Mouse (Mus musculus) T-cell, adult 2 months (primary cell): ENCODE data around the gene Rabgap1l.
A peak's percentile ranks its signal among the peaks of the same experiment; 100 is the strongest.
"Not testable (repeated sequence)": the region's sequence is repeated elsewhere in the genome, so short reads cannot be mapped to it uniquely, and the experiment has no call there.

Experiments used
- DNase-seq: peaks from one replicate; pipeline ENCODE4 v3.0.0; 2022; ENCODE audit warnings: low spot score

Rabgap1l gene

GRCm38 (mm10) chr1:160485028-160485427 lies 308.0 kb downstream of the Rabgap1l start:
- DNase-seq, result no peak

DNA sequence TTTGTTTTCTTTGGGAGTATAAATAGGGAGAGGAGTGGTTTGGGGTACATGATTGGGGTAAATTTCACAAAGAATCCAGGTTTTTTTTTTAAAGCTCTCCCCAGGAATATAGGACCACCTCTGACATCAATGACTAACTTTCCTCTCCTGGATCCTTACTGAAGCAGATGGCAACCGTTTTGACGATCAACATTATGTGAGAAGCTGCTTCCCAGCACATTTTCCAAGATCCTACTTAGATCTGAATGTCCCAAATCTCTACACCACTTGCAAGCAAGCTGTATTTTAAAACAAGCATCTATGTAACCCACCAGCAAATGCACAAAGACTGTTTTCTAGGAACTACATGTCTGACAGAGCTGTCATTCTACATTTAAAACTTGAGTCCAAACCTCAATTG lies 311.4 kb downstream of the Rabgap1l start:
- no peak for DNase-seq

- DNase-seq, result no peak
Observed at GRCm38 (mm10) chr1:160467443-160467842, 325.6 kb downstream of the Rabgap1l start.

DNA sequence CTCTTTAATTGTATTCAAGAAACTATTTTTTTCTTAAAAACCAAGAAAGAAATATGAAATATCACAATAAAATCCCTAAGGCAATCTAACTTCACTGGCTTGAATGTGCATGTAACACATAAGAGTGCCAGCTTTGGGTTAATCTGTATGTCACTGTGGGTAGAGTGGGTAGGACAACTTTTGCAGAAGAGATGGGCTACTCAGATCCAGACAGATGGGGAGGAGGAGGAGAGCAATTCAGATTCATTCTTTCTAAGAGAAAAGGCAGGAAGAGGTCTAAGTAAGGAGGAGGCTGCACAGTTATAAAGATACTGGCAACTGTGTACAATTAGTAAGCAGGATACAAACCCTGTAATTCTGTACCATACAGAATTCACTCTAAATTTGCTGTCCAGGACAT lies 327.8 kb downstream of the Rabgap1l start:
- DNase-seq, result no peak

GRCm38 (mm10) chr1:160464148-160464547 lies 328.9 kb downstream of the Rabgap1l start:
- no peak for DNase-seq

- DNase-seq, result no peak
Observed at GRCm38 (mm10) chr1:160460346-160460745, 332.7 kb downstream of the Rabgap1l start.

DNA sequence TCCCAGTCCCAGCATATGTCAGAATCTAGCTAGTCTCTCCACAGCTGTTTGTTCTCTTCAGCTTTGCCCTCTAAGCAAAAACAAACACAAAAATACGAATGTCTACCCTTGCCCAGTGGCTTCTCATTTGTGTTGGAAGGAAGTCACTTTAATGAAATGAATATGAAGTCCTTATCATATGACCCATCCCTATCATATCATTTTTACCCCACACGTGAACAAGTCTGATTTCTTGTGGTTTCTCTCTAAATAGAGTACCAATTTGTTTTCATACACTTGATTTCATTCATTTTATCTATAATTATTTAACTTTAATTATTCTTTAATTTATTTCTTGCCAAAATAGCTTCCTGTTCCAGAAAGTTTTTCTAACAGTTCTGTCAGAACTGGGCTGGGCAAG lies 341.3 kb downstream of the Rabgap1l start:
- no peak for DNase-seq

DNA sequence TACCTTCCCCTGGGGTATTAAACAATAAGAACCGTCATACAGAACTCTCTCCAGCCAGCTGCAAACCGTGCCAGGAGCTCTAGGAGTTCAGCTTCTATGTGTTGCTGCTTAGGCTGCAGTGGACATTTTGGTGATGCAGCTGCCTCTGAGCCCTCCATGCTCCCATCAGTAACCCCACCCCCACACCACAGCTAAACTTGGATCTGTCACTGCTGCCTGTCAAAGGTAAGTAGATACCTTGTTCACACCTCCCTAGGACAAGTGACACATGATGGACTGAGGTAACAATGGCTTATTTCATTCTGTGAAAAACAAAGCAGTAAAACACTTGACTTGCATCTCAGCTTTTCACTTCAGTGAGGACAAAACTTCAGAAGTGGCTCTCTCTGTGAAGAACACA lies 344.3 kb downstream of the Rabgap1l start:
- no peak for DNase-seq

DNA sequence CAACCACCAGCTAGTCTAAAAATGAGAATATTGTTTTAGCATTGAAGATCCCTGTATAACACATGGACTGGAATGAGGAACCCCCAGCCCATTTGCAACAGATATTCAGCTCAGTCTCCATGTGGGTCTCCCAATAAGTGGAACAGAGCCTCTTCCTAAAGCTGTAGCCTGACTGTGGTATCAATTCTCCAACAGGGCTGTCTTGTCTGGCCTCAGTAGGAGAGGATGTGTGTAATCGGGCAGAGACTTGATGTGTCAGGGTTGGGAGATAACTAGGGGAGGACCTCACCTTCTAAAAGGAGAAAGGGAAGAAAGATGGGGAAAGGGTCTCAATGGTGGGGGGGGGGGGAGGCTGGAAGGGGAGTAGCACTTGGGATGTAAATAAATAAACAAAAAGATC lies 346.2 kb downstream of the Rabgap1l start:
- DNase-seq, result no peak

- no peak for DNase-seq
Observed at GRCm38 (mm10) chr1:160443506-160443905, 349.5 kb downstream of the Rabgap1l start.

- no peak for DNase-seq
Observed at GRCm38 (mm10) chr1:160441679-160442078, 351.3 kb downstream of the Rabgap1l start.

DNA sequence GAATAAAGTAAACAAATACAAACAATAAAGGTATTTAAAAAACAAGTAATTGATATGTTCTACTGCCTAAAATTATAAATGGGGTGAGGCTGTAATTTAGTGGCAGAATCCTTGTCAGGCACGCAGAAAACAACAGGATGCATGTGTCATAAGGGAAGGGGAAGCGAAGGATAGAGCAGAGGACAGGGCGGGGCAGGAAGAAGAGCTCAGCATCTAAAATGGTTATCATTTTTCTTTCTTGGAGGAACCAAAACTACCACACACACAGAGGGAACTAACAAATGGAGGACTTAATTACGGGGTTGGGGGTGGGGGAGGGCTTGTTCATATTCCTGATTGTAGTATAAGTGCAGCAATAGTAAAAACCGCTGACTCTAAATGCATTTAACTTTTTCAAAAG lies 351.9 kb downstream of the Rabgap1l start:
- DNase-seq, result no peak

- DNase-seq, result no peak
Observed at GRCm38 (mm10) chr1:160438820-160439219, 354.2 kb downstream of the Rabgap1l start.

DNA sequence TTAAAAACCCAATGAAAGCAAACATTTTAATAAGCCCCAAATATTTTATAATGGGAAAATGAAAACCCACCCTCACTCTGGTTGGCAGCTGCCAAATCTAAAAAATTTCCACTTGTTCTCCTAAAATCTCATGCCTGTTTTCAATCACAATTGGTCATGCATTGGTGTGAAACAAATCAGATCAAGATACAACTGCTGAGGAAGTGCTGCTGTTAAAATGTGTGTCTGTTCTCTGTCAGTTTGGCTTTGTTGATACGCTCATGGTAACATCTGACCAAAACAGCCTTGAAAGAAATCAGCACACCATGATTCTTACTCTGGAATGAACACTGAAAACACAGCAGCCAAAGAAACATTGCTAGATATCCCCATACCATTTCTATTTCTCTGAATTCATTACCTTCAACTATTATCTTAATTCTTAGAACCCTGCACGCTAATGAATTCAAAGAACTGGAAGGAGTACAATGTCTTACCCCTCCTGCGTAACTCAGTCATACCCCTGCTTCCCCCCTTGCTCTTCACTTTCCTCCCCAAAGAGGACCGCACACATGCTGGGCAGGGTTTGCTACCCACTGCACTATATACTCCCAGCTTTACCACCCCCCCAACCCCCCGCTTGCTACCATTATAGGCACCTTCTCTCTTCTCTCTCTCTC lies 375.7 kb downstream of the Rabgap1l start:
- no peak for DNase-seq

GRCm38 (mm10) chr1:160410822-160411221 lies 382.2 kb downstream of the Rabgap1l start:
- DNase-seq, result no peak

DNA sequence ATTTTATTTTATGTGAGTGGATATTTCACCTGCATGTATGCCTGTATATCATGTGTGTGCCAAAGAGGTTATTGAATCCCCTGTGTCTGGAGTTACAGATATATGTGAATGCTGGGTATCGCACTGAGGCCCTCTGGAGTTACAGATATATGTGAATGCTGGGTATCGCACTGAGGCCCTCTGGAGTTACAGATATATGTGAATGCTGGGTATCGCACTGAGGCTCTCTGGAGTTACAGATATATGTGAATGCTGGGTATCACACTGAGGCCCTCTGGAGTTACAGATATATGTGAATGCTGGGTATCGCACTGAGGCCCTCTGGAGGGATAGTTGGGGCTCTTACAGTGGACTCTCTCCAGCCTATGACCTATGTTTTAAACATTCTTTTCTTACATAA lies 383.3 kb downstream of the Rabgap1l start:
- DNase-seq, result not testable (repeated sequence)

- no peak for DNase-seq
Observed at GRCm38 (mm10) chr1:160409123-160409522, 383.9 kb downstream of the Rabgap1l start.

DNA sequence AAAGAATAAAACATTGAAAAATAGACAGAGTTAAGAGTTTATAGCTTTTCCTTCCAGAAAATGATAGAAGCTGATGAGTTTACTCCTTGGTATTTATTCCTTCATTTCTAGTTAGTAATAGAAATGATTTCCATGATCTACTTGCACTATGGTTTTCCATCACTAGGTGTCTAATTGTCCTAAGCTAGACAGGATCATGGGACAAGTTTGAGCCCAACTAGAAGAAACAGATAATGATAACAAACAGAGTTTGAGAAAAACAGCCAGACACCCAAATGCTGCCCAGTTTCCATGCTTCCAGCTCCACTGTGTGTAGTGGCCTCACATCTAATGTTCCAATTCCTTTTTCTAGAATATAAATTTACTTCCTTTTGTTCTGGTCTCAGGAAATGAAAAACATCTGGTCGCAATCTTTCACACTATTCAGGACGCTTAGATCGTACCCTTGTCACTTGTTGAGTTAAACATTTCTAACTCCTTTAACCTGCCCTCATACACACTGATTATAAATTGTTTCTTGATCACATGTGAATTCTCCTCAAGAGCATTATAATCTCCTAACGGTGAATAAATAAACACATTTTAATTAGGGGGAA lies 384.6 kb downstream of the Rabgap1l start:
- no peak for DNase-seq

DNA sequence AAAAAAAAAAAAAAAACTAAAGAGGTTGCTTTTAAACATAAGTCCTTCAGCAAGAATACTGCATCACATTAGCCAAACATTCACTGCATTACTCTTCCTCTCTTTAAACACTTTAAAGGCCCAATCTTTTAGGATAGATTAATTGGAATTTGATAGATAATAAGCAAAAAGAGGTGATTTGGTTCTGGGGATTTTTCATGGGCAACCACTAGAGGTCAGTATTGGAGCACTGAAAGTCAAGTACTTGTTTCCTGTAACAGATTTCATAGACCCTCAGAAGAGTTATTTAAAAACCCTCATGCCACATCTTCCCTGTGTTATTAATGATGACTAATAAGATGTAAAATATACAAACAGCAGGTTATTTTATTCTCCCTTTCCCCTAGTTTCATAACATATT lies 393.6 kb downstream of the Rabgap1l start:
- peak; percentile 18 for DNase-seq

- DNase-seq, result no peak
Observed at GRCm38 (mm10) chr1:160397037-160397436, 396.0 kb downstream of the Rabgap1l start.

GRCm38 (mm10) chr1:160387446-160387845 lies 405.6 kb downstream of the Rabgap1l start:
- DNase-seq, result no peak

GRCm38 (mm10) chr1:160378367-160378766 lies 414.6 kb downstream of the Rabgap1l start:
- no peak for DNase-seq

DNA sequence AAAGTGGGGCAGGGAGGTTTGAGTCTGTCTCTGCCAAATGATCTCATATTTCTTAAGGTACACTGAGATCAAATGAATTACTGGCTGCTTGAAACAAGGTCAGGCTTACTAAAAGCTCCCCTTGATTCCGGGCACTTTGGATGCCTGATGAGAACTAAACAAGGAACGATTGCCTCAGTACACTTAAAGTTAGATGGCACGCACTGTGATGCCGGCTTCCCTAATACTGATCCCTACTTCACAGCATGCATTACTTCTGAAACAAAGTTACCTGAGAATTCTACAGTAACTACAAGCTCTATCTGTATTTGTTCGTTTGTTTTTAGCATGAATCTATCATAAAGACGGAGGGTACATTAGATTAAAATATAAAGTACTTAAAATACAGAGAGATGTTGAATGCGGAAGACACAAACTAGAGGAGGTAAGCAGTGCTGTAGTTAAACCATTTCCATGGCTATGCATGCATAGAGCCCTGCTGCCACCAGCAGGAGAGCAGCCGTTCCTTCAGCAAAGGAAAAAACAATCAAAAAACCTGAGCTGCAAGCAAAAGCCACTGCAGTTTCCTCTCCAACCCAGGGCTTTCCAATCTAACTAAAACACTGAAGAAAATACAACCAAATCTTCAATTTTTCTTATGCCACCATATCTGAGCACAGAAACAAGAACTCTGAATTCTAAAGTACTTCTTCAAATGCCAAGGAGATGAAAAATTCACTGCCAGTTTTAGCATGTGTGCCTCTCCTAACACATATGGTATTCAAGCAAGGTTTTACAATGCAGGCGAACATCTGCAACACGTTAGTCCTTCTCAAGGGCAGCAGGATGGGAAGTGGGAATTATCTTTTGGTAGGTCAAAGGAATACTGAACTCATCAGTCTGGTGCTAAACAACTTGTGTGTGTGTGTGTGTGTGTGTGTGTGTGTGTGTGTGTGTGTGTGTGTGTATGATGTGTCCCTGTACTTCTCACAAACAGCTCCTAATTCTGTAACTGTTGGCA lies 415.4 kb downstream of the Rabgap1l start:
- peak; percentile 41 for DNase-seq
